Mouse (Mus musculus): ENCODE measurements around the gene Ganc.

DNA sequence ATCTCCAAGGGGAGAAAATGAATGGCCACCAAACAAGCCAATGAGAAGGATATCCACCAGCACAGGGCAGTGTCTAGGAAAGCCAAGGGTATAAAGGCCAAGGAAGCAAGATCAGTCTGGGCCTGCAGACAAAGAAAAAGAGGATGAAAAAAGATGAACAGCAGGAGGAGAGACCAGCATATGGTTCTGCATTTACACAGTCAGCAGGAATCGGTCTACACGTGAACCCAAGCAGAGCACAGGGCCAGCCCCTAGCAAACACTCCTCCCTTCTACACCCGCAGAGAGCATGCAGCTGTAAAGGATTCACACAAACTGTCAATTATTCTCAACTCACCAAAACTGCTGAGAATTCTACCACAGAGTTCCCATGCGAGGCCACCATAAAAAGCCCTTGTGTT is 29.8 kb upstream of the Ganc start:
- TF ChIP-seq POLR2A (IDR thresholded peaks at IDR 0.05; ENCODE audit: borderline replicate concordance, extremely low read depth, low read depth, low read length) (no peak), CTCF (IDR thresholded peaks at IDR 0.05; ENCODE audit: insufficient read depth, low read length) (no peak)
